Mouse (Mus musculus) heart, postnatal 36 days (tissue): ENCODE data around the gene Kcnb1. TPM values are rescaled to one million over a fixed set of nuclear protein-coding genes. Genes with fewer than 3 reads are reported as not detected.

ENCODE experiments used
- total RNA-seq, 2 experiments: library from RNA; stranded (reverse); gene quantifications; 2 replicates each; pipeline ENCODE4 v1.2.3; 2021

Gene Kcnb1
- total RNA-seq, 2 experiments from 2014 or later = 39.2 to 51.7 TPM

Other genes starting within 250 kb of the Kcnb1 start
- gene Stau1, start 193.9 kb downstream of the Kcnb1 start, total RNA-seq = 10 to 100 TPM; 44.5 to 45.1 TPM
- 10 to 100 TPM; 10.8 to 11.3 TPM for gene Ddx27, start 175.0 kb downstream of the Kcnb1 start, total RNA-seq
- 10 to 100 TPM; 36.2 to 44.8 TPM for gene Znfx1, start 127.1 kb downstream of the Kcnb1 start, total RNA-seq
- gene Ptgis, start 50.4 kb upstream of the Kcnb1 start, total RNA-seq = 10 to 100 TPM; 19.5 to 22.2 TPM
- gene B4galt5, start 159.0 kb upstream of the Kcnb1 start, total RNA-seq = 10 to 100 TPM in 1 of 2 experiments, 1 to 10 TPM in 1; 10.0 to 13.5 TPM
- gene Slc9a8, start 231.6 kb upstream of the Kcnb1 start, total RNA-seq = 10 to 100 TPM; 24.7 to 27.9 TPM